Mouse (Mus musculus) kidney, adult 2 months (tissue): ENCODE measurements around the gene A430033K04Rik. TPM values are rescaled to one million over a fixed set of nuclear protein-coding genes. Genes with fewer than 3 reads are reported as not detected.

Experiments
- DNase-seq: peaks from one replicate; pipeline ENCODE4 v3.0.0; 2021
- H3K27ac ChIP-seq: fragments of 200-500 bp; 2 replicates; pipeline ENCODE4 v1.5.1; 2012; ENCODE audit warnings: low read depth, low read length, control low read depth, inconsistent platforms; ENCODE audit not compliant: insufficient read depth
- H3K27me3 ChIP-seq: fragments of 200-500 bp; replicated peaks from 2 replicates; pipeline ENCODE4 v1.6.1; 2012; ENCODE audit warnings: mild to moderate bottlenecking, moderate library complexity, low read length, inconsistent platforms; ENCODE audit not compliant: control insufficient read depth, insufficient read depth
- H3K36me3 ChIP-seq: fragments of 200-500 bp; 2 replicates; pipeline ENCODE4 v1.6.1; 2012; ENCODE audit warnings: mild to moderate bottlenecking, moderate library complexity, low read length, inconsistent platforms; ENCODE audit not compliant: control insufficient read depth, insufficient read depth
- H3K4me1 ChIP-seq: fragments of 200-500 bp; 2 replicates; pipeline ENCODE4 v1.6.1; 2011; ENCODE audit warnings: low read length; ENCODE audit not compliant: control insufficient read depth, insufficient read depth
- H3K4me3 ChIP-seq: fragments of 200-500 bp; 2 replicates; pipeline ENCODE4 v1.5.1; 2011; ENCODE audit warnings: mild to moderate bottlenecking, low read depth, low read length, control low read depth; ENCODE audit not compliant: insufficient read depth
- CTCF ChIP-seq: fragments of 200-500 bp; conservative IDR thresholded peaks from 2 replicates; pipeline ENCODE4 v1.5.1; 2011; ENCODE audit warnings: low read depth, mild to moderate bottlenecking, control low read depth, low read length, moderate library complexity, mixed read lengths; ENCODE audit not compliant: insufficient read depth, insufficient read length
- POLR2A ChIP-seq: fragments of 200-500 bp; IDR thresholded peaks from one replicate; pipeline ENCODE4 v1.6.1; 2011; ENCODE audit warnings: low read depth, low read length, control low read depth
- WGBS: fragments of 180-500 bp; shearing (Covaris S2); methylation state at CpG from one replicate; pipeline ENCODE4 v1.1.7; 2018; 5-methylcytosine and 5-hydroxymethylcytosine counted together
- polyA plus RNA-seq: library from polyadenylated mRNA; depleted of rRNA; stranded (reverse); fragments of >200 nt; gene quantifications from 2 replicates; pipeline ENCODE4 v1.2.3, GENCODE M21; 2012

The A430033K04Rik gene
- polyA plus RNA-seq, 1 experiment = 3.0 TPM

DNA sequence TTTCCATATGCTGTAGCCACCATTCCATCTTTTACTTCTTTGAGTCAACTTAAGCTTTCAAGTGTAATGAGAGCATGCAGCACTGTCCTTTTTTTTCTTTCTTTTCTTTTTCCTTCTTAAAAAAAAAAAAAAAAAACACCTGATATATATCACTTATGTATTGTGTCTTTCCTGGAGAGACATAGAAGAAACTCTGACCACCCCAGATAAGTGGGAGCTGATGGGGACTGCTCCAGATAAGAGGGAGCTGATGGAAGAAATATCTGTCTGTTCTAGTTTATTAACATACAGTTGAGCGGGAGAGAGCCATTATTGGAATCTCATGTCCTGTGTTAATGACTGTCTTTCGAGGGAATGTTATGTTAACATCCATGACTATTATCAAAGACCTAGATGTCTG is 13.8 kb downstream of the A430033K04Rik start:
- no peak overlapping the region for H3K4me3 ChIP-seq
- 94% methylated on average over 2 of the region's 2 CpGs for WGBS
- H3K36me3 ChIP-seq = peaks cover 8% of the 10 kb centered on the region
- no peak for TF ChIP-seq POLR2A
- no peak for TF ChIP-seq CTCF
- no peak for DNase-seq
- H3K27me3 ChIP-seq = no peaks in the 10 kb centered on the region
- no peaks in the 10 kb centered on the region for H3K4me1 ChIP-seq
- H3K27ac ChIP-seq = no peak overlapping the region

DNA sequence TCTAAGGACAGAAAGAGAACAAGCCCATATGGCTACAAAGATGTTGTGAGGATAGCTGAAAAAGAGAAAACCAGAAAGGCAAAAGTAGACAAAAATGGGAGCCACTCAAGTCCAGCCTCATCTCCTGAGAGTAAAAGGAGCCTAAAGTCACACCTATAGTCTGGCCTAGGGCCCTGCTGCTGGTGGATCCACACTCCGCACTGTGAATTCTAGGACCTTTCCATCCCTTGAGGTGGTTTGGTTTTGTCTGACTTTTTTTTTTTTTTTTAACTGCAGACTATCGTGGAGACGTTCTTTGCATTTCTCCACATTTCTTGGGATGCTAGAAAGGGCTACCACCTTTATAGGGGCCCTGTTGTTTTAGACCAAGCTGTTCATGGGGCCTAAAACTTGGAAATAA is 18.4 kb downstream of the A430033K04Rik start:
- TF ChIP-seq POLR2A = no peak
- TF ChIP-seq CTCF = no peak
- 96% methylated on average over 3 of the region's 3 CpGs for WGBS
- H3K4me1 ChIP-seq = no peaks in the 10 kb centered on the region
- H3K36me3 ChIP-seq = peaks cover 8% of the 10 kb centered on the region
- H3K4me3 ChIP-seq = no peak overlapping the region
- no peak overlapping the region for H3K27ac ChIP-seq
- no peaks in the 10 kb centered on the region for H3K27me3 ChIP-seq
- no peak for DNase-seq

DNA sequence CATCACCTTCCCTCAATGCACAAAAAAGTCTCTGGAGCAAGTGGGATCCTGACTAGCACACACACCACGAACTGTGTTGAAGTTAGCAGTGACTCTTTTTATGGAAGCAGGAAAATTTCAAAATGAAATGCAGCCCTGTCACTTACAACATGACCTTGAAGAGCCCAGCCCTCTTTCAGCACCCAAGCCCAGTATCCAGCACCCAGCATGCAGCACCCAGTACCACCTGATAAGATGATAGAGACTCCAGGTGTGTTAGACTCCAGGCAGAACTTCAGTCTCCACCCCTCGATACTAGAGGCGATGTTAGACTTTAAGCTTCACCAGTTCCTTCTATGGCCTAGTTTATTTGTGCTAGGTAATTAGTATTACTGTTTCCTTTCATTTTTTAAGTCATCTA is 19.1 kb downstream of the A430033K04Rik start:
- no peak overlapping the region for H3K4me3 ChIP-seq
- 91% methylated on average over 3 of the region's 3 CpGs for WGBS
- no peak overlapping the region for H3K27ac ChIP-seq
- TF ChIP-seq CTCF (no peak), POLR2A (no peak)
- H3K27me3 ChIP-seq = no peaks in the 10 kb centered on the region
- peaks cover 5% of the 10 kb centered on the region for H3K36me3 ChIP-seq
- no peak for DNase-seq
- no peaks in the 10 kb centered on the region for H3K4me1 ChIP-seq

DNA sequence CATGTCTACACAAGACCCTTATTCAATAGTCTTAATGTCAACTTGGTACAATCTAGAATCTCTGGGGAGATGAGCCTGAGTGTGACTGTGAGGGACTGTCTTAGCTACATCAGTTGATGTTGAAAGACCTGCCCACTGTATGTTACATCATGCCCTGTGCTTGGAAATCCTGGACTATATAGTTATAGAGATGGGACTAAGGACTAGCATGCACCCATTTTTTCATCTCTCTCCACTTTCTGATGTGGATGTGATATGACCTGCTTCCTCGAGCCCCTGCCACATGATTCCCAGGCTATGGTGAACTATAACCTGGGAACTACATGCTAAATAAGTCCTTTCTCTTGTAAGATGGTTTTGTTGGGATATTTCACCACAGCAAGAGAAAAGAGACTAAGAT is 30.3 kb downstream of the A430033K04Rik start:
- H3K4me3 ChIP-seq = no peak overlapping the region
- H3K27ac ChIP-seq = no peak overlapping the region
- peaks cover 3% of the 10 kb centered on the region; the same call in 1 of the 2 replicates for H3K36me3 ChIP-seq
- no peaks in the 10 kb centered on the region for H3K4me1 ChIP-seq
- no peaks in the 10 kb centered on the region for H3K27me3 ChIP-seq
- no peak for DNase-seq
- 96% methylated on average over 1 of the region's 1 CpGs for WGBS
- TF ChIP-seq POLR2A (no peak), CTCF (no peak)

DNA sequence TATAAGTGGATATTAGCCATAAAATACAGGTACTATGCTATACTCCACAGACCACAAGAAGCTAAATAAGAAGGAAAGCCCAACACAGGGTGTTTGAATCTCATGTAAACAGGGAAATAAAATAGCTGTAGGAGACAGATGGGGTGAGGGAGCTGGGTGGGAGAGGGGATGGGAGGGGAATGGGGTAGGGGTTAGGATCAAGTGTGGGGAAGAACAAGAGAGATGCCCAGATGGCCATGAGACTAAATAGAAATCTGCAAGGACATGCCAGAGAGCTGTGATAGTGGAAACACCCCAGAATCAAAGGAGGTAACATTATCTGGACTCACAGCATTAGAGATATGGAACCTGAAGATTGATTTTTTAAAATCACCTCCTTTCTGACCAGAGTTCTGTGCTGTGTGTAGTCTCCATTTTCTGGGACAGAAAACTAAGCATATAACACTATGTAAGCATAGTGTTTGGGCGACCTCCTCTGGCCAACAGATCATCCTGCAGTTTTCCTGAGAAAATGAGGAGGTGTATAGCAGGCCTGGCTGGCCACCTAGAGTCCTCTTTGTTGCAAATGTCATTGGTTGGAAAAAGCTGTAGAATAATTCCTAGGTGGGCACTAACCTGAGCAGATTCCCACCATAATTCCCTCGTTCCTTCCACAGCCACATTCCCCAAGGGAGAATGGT is 34.0 kb downstream of the A430033K04Rik start:
- no peaks in the 10 kb centered on the region for H3K4me1 ChIP-seq
- WGBS = 21% methylated on average over 2 of the region's 2 CpGs
- TF ChIP-seq CTCF (peak; percentile 67), POLR2A (no peak)
- no peaks in the 10 kb centered on the region for H3K36me3 ChIP-seq
- no peaks in the 10 kb centered on the region for H3K27me3 ChIP-seq
- H3K27ac ChIP-seq = no peak overlapping the region
- DNase-seq = peak; percentile 56
- no peak overlapping the region for H3K4me3 ChIP-seq

DNA sequence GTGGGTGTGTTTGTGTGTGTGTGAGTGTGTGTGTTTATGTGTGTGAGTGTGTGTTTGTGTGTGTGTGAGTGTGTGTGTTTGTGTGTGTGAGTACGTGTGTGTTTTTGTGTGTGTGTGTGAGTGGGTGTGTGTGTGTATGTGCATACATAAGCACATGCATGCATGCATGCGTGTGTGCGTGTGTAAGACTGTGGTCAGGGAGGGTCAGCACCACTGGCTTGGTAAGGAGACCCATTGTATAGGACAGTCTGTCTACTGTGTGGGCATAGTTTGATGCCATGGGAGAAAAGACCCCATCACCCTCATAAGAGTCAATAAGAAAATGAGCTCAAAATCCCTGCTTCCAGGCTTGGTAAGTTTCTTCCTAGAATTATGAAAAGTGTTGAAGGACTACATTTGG is 34.7 kb downstream of the A430033K04Rik start:
- H3K4me1 ChIP-seq = no peaks in the 10 kb centered on the region
- no peak overlapping the region for H3K27ac ChIP-seq
- no peak overlapping the region for H3K4me3 ChIP-seq
- no peak for DNase-seq
- WGBS = 93% methylated on average over 3 of the region's 3 CpGs
- TF ChIP-seq CTCF (no peak), POLR2A (no peak)
- H3K36me3 ChIP-seq = no peaks in the 10 kb centered on the region
- H3K27me3 ChIP-seq = no peaks in the 10 kb centered on the region

DNA sequence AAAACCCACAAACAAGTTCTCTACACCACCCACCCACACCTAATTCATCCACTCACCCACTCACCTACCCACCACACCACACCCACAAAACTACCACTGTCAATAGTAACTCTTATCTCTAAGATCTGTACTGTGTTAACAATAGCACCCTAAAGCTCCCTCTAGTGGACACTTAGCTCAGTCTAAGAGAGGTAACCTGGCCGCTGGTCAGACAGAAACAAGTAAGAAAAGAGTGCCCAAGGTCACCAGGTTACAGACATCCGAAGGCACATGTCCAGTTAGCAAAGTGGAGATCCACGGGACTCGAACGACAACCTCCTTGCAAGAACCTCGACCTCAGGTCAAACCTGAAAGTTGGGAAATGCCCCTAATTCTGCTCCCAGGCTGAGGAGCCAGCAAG is 35.2 kb downstream of the A430033K04Rik start:
- peak; percentile 73 for DNase-seq
- 14% methylated on average over 6 of the region's 6 CpGs for WGBS
- no peaks in the 10 kb centered on the region for H3K36me3 ChIP-seq
- no peaks in the 10 kb centered on the region for H3K27me3 ChIP-seq
- no peak overlapping the region for H3K4me3 ChIP-seq
- no peak overlapping the region for H3K27ac ChIP-seq
- no peak for TF ChIP-seq POLR2A
- TF ChIP-seq CTCF = 0 out of 2 replicates have a peak, but pooled peaks have one; percentile 25
- H3K4me1 ChIP-seq = no peaks in the 10 kb centered on the region
